Mouse (Mus musculus) induced T-regulatory cell, adult 2 months (primary cell): ENCODE results near the gene Stard9.
"Not testable (repeated sequence)": the region's sequence is repeated elsewhere in the genome, so short reads cannot be mapped to it uniquely, and the experiment has no call there.

Source experiments
- DNase-seq: peaks from one replicate; pipeline ENCODE4 v3.0.0-alpha.2; 2012; ENCODE audit warnings: low read depth

The Stard9 gene

GRCm38 (mm10) chr2:120654693-120655092 lies 25.8 kb downstream of the Stard9 start:
- no peak for DNase-seq

DNA sequence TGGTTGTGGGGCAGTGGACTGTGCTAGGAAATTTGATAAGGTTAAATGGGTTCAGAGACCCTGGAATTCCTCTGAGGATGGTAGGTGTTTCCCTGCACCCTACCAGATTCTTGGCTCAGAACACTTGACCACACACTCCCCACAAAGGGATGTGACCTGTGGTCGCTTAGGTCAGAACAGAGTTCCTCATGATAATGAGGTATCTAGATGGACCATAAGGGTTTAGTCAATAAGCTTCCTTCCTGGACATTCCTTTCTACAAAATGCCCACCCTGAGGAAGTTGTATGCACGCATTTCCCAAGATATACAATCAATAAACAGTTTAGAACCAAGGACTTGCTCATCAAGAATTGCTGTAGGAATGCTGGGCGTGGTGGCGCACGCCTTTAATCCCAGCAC lies 27.0 kb downstream of the Stard9 start:
- no peak for DNase-seq

DNA sequence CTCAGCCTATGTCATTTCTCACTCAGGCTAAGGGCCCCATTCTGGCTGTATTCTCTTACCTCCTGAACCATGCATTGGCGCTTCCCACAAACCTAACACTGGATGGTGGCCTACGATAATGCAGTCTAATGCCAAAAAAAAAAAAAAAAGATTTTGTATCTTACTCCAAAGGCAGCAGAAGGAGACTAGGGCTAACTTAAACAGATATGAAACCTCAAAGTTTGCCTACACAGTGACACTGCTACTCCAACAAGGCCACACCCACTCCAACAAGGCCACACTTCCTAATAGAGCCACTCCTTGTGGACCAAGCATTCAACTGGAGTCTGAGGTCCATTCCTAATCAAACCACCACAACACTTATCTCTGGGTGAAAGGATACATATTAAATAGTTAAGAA lies 27.8 kb downstream of the Stard9 start:
- no peak for DNase-seq

DNA sequence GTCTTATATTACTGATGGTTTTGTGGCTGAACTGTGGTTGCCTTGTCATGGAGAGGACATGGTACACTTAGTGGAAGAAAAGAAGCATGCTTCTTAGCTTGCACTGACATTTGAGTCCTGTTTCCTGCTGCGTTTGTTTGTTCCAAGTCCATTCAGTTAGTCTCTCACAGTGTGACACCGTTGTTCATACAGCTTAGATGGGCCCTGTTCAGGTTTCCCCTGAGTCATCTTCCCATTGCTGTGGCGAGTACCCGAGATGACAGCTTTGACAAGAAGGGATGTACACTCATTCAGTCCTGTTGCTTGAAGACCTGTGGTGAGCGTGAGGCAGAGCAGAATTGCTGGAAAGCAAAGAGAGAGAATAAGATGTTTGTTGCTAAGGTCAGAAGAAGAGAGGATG lies 29.6 kb downstream of the Stard9 start:
- peak; percentile 25 for DNase-seq

DNA sequence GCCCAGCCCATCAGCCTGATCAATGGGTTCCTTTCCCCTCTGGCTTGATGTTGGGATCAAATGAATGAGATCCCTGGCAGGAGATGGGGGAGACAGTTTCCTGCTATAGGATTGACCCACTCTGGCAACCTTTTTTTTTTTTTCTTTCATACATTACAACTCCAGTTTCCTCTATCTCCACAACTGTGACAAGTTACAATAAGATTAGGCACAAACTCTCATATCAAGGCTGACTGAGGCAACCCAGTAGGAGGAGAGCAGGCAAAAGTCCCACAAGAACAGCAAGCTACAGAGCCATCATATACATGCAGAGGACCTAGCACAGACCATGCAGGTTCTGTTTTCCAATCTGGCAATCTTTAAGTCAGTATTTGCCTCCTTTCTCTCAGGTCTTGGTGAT lies 30.4 kb downstream of the Stard9 start:
- no peak for DNase-seq

DNA sequence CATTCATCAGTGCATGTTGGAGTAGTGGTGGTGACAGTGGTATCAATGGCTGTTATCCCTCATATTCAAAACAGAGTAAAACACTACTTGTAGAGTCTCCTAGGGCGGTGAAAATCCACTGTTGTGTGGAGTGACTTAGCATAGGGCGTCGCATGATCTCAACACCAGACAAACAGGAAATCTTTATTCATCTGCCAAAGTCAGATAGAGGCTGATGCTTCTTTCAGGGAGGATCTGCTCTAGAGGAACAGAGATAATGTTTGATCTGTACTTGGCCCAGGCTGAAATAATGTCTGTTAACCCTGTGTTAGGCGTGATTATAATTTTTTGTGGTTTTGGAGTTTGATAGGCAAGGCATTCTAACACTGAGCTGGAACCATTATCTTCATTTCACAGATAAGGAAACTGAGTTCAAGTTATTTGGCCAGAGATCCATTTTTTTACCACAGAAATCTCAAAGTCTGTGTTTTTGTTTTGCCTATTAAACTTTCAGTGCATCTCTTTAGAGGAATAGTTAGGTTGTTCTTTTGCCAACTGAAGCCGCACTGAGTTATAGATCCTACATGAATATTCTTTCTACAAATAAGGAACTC lies 31.7 kb downstream of the Stard9 start:
- DNase-seq, result no peak

- no peak for DNase-seq
Measured at GRCm38 (mm10) chr2:120662766-120663165, 33.8 kb downstream of the Stard9 start.

- DNase-seq, result no peak
Measured at GRCm38 (mm10) chr2:120663491-120664154, 34.7 kb downstream of the Stard9 start.

GRCm38 (mm10) chr2:120667446-120667845 lies 38.5 kb downstream of the Stard9 start:
- no peak for DNase-seq

DNA sequence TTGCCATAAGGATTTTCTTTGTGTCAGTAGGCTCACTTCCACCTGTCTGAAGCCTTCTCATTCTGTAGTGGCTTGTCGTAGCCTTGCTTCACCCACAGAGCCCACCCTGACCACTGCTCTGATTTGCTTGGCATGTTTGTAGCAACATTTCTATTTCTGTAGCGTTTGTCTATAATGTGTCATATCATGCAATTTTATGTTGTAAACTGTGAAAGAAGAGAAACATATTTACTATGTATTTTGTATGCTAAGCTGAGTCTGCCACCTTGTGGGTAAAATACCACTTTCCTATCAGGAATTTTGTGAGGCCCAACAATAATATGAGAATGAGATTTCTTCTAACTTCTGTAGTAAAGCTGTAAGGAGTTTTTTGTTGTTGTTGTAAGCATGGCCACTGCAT lies 41.3 kb downstream of the Stard9 start:
- peak; percentile 30 for DNase-seq

GRCm38 (mm10) chr2:120681151-120681550 lies 52.2 kb downstream of the Stard9 start:
- DNase-seq, result not testable (repeated sequence)

- no peak for DNase-seq
Measured at GRCm38 (mm10) chr2:120697767-120698166, 68.8 kb downstream of the Stard9 start.

DNA sequence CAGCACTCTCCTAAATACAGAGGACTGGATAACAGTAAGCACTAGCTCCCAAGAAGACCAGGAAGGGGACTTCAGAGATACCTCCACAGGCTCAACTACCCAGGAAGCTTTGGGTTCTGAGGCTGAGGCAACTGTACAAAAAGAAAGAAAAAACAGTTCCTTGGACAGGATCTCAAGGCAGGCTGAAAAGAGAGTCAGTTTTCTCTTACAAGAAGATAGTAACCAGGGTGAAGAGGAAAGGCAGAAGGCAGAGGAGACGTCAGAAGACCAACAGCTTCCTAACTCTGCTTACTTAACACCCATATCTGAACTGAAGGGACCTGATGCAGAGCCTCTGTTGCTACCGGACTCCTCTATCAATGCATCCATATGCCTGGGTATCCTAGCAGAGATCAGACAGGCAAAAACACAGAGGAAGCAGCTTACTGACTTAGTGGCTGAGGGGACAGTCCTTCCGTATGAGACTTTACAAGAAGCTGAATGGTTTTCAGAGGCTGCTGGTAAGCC lies 71.5 kb downstream of the Stard9 start:
- DNase-seq, result no peak

- DNase-seq, result no peak
Measured at GRCm38 (mm10) chr2:120702675-120703074, 73.8 kb downstream of the Stard9 start.

- DNase-seq, result no peak
Measured at GRCm38 (mm10) chr2:120707041-120707440, 78.1 kb downstream of the Stard9 start.

DNA sequence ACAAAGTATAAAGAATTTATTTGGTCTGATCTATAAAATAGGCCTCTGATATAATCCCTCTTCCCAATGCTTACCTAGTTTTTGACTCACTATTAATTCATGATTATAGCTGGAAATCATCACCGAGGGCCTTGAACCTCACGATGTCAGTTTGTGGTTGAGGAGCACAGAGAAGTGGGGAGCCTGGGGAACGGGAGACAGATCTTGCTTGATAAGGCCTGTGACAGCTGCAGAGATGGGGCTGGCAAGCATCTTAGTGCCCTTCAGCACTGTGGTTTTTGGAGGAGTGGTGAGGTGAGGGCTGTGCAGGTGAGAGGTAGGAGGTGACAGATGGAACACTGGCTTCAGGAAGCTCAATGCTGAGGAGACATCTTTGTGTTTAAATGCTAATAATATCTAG lies 81.2 kb downstream of the Stard9 start:
- DNase-seq, result no peak

- DNase-seq, result no peak
Measured at GRCm38 (mm10) chr2:120710948-120711347, 82.0 kb downstream of the Stard9 start.

- DNase-seq, result no peak
Measured at GRCm38 (mm10) chr2:120713441-120713840, 84.5 kb downstream of the Stard9 start.

- no peak for DNase-seq
Measured at GRCm38 (mm10) chr2:120718496-120718895, 89.6 kb downstream of the Stard9 start.

- no peak for DNase-seq
Measured at GRCm38 (mm10) chr2:120720821-120721220, 91.9 kb downstream of the Stard9 start.

DNA sequence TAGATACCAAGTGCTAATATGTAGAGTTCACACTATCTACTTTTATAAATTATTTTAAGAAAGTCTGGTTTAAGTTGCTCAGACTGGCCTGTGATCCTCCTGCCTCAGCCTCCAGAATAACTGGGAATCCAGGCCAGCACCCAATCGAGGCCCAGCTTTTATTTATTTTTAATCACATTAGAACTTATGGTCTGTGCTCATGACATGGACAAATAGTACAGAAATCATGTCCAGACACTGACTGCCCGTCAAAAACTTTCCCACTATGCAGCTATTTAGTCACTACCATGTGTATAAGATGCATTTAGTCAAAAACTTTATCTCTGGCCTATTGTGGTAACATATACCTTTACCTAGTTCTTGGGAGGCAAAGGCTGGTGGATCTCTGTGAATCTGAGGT lies 93.0 kb downstream of the Stard9 start:
- DNase-seq, result no peak

GRCm38 (mm10) chr2:120722491-120722890 lies 93.6 kb downstream of the Stard9 start:
- DNase-seq, result no peak

GRCm38 (mm10) chr2:120723621-120724020 lies 94.7 kb downstream of the Stard9 start:
- DNase-seq, result no peak

DNA sequence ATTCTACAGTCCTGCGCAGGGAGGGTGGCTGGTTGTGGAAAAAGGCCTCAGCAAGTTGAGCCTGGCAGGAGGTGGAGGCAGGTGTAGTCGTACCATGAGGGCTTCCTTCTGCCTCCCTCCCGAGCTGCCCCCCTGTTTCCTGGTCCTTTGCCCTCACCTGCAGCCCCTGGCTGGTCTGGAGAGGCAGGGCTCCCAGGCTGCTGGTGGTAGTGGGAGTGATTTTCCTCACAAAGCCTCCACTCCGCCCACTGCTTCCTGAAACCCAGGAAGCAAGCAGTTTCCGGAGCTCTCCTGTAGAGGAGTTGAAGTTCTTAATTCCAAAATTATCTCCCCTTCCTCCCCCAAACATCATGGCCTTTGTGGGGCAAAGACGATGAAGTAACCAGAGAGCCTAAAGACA lies 95.3 kb downstream of the Stard9 start:
- no peak for DNase-seq
